Comparison of ENCODE assay signal across 25 mouse cellular contexts in the genomic region with DNA sequence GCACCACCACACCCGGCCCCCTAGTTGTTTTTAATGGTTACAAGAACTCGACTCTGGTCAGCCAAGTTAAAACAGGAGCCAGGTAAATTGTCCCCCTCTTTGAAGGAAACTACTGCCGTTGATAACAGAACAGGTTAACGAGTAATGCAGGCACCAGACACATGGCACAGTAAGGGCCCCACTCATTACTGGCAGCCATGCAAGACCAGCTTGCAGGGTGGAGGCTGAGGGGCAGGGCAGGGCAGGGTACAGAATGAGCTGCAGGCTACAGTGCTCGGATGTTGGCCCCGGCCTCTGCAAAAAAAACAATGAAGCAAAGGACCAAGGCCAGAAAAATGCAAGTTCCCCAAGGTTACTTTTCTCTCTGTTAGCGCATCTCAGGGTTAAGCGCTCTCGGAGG. TPM values are rescaled to one million over a fixed set of nuclear protein-coding genes. Genes with fewer than 3 reads are reported as not detected.
DNase-seq lines count a peak whose midpoint lies in the region; ATAC-seq lines count a peak whose summit lies in the region.
"Had no signal": no experiment of that assay in that cellular context is flagged by ENCODE, and none has a peak within 500 bp of the region (broad histone marks: within the 10 kb centered on the region; RNA-seq: fewer than 3 reads in every experiment).

No protein-coding gene starts in this region.

- H3K27ac ChIP-seq in kidney, embryonic 15.5 days = no peak overlapping the region
- H3K27ac ChIP-seq: embryonic facial prominence, embryonic 12.5 days; embryonic facial prominence, embryonic 15.5 days; forebrain, embryonic 12.5 days; forebrain, embryonic 15.5 days; heart, embryonic 15.5 days; hindbrain, embryonic 10.5 days; hindbrain, embryonic 13.5 days had no signal

- no peak overlapping the region for H3K4me3 ChIP-seq in kidney, embryonic 15.5 days (replicated peaks)
- H3K4me3 ChIP-seq: embryonic facial prominence, embryonic 12.5 days; embryonic facial prominence, embryonic 15.5 days; forebrain, embryonic 12.5 days; forebrain, embryonic 15.5 days; heart, embryonic 12.5 days; heart, embryonic 15.5 days; hindbrain, embryonic 10.5 days; hindbrain, embryonic 13.5 days had no signal

- H3K9ac ChIP-seq in kidney, embryonic 15.5 days = no peak overlapping the region
- H3K9ac ChIP-seq: embryonic facial prominence, embryonic 12.5 days; embryonic facial prominence, embryonic 15.5 days; forebrain, embryonic 12.5 days; forebrain, embryonic 15.5 days; heart, embryonic 12.5 days; heart, embryonic 15.5 days; hindbrain, embryonic 13.5 days had no signal

- 61% methylated on average over 9 of the region's 9 CpGs for WGBS in kidney, embryonic 15.5 days

- no peaks in the 10 kb centered on the region for H3K27me3 ChIP-seq in kidney, embryonic 15.5 days
- H3K27me3 ChIP-seq: embryonic facial prominence, embryonic 12.5 days; embryonic facial prominence, embryonic 15.5 days; forebrain, embryonic 12.5 days; forebrain, embryonic 15.5 days; heart, embryonic 12.5 days; heart, embryonic 15.5 days; hindbrain, embryonic 13.5 days had no signal

- ATAC-seq in kidney, embryonic 15.5 days (replicated peaks; ENCODE audit: low FRiP score) = peak; percentile 74
- ATAC-seq: activated CD4-positive, CD25-positive, alpha-beta regulatory T cell, adult 4 months; forebrain, embryonic 15.5 days; hindbrain, embryonic 16.5 days had no signal

- H3K9me3 ChIP-seq in kidney, embryonic 15.5 days (replicated peaks) = no peaks in the 10 kb centered on the region
- H3K9me3 ChIP-seq: embryonic facial prominence, embryonic 12.5 days; embryonic facial prominence, embryonic 15.5 days; forebrain, embryonic 12.5 days; forebrain, embryonic 15.5 days; heart, embryonic 15.5 days; hindbrain, embryonic 10.5 days; hindbrain, embryonic 13.5 days had no signal

- H3K4me2 ChIP-seq in kidney, embryonic 15.5 days = no peak overlapping the region
- H3K4me2 ChIP-seq: embryonic facial prominence, embryonic 12.5 days; embryonic facial prominence, embryonic 15.5 days; forebrain, embryonic 12.5 days; forebrain, embryonic 15.5 days; heart, embryonic 12.5 days; heart, embryonic 15.5 days; hindbrain, embryonic 13.5 days had no signal

- peak; percentile 45 to 62 for DNase-seq in adrenal gland, adult (ENCODE audit: inconsistent age in 2 of 2, low spot score in 1 of 2)
- no peak for DNase-seq in adrenal gland, postnatal 4 days (ENCODE audit: low spot score in 2 of 2)
- peak; percentile 18 to 44 for DNase-seq in adrenal gland, postnatal 36 days
- no peak for DNase-seq in adrenal gland, adult 18-20 months (ENCODE audit: low spot score in 2 of 2)
- no peak for DNase-seq in kidney, adult 8-10 months
- peak; percentile 22 for DNase-seq in ovary, adult 18-20 months (ENCODE audit: low spot score)
- DNase-seq in ovary, postnatal 14 days (ENCODE audit: low spot score) = no peak
- DNase-seq: cerebellum, adult 11 months; cerebellum, adult 2 months; cerebellum, adult 9-11 months; gastrocnemius, postnatal 25 days; heart, adult 18-20 months; heart, postnatal 10 days; heart, postnatal 36 days had no signal

- peaks cover 5% of the 10 kb centered on the region; the same call in 1 of the 2 replicates for H3K4me1 ChIP-seq in kidney, embryonic 15.5 days
- H3K4me1 ChIP-seq: embryonic facial prominence, embryonic 12.5 days; embryonic facial prominence, embryonic 15.5 days; forebrain, embryonic 12.5 days; forebrain, embryonic 15.5 days; heart, embryonic 12.5 days; heart, embryonic 15.5 days; hindbrain, embryonic 10.5 days; hindbrain, embryonic 13.5 days had no signal

- H3K36me3 ChIP-seq in kidney, embryonic 15.5 days = no peaks in the 10 kb centered on the region
- H3K36me3 ChIP-seq: embryonic facial prominence, embryonic 12.5 days; embryonic facial prominence, embryonic 15.5 days; forebrain, embryonic 12.5 days; forebrain, embryonic 15.5 days; heart, embryonic 12.5 days; heart, embryonic 15.5 days; hindbrain, embryonic 10.5 days; hindbrain, embryonic 13.5 days had no signal

RNA-seq across cellular contexts. Expression of gene Fbxo47, which starts 39.7 kb away (rescaled TPM):
- 1 to 10 TPM; 1.2 to 1.8 TPM for total RNA-seq in adrenal gland, postnatal 4 days (2021)
- total RNA-seq in adrenal gland, postnatal 36 days (2021) = 1 to 10 TPM in 1 of 2 experiments, under 1 TPM in 1; 0.63 to 1.6 TPM
- 1 to 10 TPM in 1 of 2 experiments, under 1 TPM in 1; 0.58 to 1.2 TPM for total RNA-seq in adrenal gland, adult 18-20 months (2021)
- polyA plus RNA-seq in kidney, embryonic 15.5 days (2015; fragmentation: Nextera tagmentation; extraction: Ambion mirVana) = 0.48 and 0.73 TPM in 2 replicates

Comparison
In these comparisons a context has a peak if more than half of its experiments do, and no peak if none do; other contexts are left out.
1. DNase-seq: peak in adrenal gland, adult (2 of 2), adrenal gland, postnatal 36 days (2 of 2) and ovary, adult 18-20 months (single experiment); none in adrenal gland, postnatal 4 days (0 of 2), adrenal gland, adult 18-20 months (0 of 2), kidney, adult 8-10 months (0 of 2) and ovary, postnatal 14 days (single experiment).